Mouse (Mus musculus) embryonic facial prominence, embryonic 13.5 days (tissue): ENCODE results near the gene Mustn1. TPM values are rescaled to one million over a fixed set of nuclear protein-coding genes. Genes with fewer than 3 reads are reported as not detected.

Experiments
- ATAC-seq: fragments of 200-750 bp; cut with Nextera tagmentation; 2 replicates; pipeline ENCODE4 v1.8.0; 2017; ENCODE audit warnings: low read depth; ENCODE audit not compliant: insufficient number of reproducible peaks, insufficient read depth, low FRiP score, low TSS enrichment
- H3K27ac ChIP-seq: fragments of 300-500 bp; sonication (generic); 2 replicates; pipeline ENCODE4 v1.5.1; 2015; ENCODE audit warnings: moderate library complexity, mild to moderate bottlenecking, inconsistent platforms
- H3K27me3 ChIP-seq: fragments of 300-500 bp; sonication (generic); 2 replicates; pipeline ENCODE4 v1.6.1; 2015; ENCODE audit warnings: mild to moderate bottlenecking, inconsistent platforms
- H3K36me3 ChIP-seq: fragments of 300-500 bp; sonication (generic); 2 replicates; pipeline ENCODE4 v1.6.1; 2015; ENCODE audit warnings: mild to moderate bottlenecking, inconsistent platforms
- H3K4me1 ChIP-seq: fragments of 300-500 bp; sonication (generic); 2 replicates; pipeline ENCODE4 v1.6.1; 2015; ENCODE audit warnings: inconsistent platforms
- H3K4me2 ChIP-seq: fragments of 300-500 bp; sonication (generic); 2 replicates; pipeline ENCODE4 v1.6.1; 2015; ENCODE audit warnings: moderate library complexity, mild to moderate bottlenecking, inconsistent platforms
- H3K4me3 ChIP-seq: fragments of 300-500 bp; sonication (generic); 2 replicates; pipeline ENCODE4 v1.5.1; 2015; ENCODE audit warnings: mild to moderate bottlenecking, inconsistent platforms
- H3K9ac ChIP-seq: fragments of 300-500 bp; sonication (generic); 2 replicates; pipeline ENCODE4 v1.6.1; 2015; ENCODE audit warnings: mild to moderate bottlenecking, inconsistent platforms
- H3K9me3 ChIP-seq: fragments of 300-500 bp; sonication (generic); 2 replicates; pipeline ENCODE4 v1.6.1; 2016; ENCODE audit warnings: inconsistent platforms
- WGBS: fragments of 180-500 bp; shearing (Covaris S2); methylation state at CpG from one replicate; pipeline ENCODE4 v1.1.7; 2015; ENCODE audit warnings: mixed read lengths; 5-methylcytosine and 5-hydroxymethylcytosine counted together
- polyA plus RNA-seq: library from polyadenylated mRNA; unstranded; fragments of >200 nt; fragmentation: Nextera tagmentation; extraction: Ambion mirVana; gene quantifications from 2 replicates; pipeline ENCODE4 v1.2.1, GENCODE M21; 2015

Gene Mustn1
- polyA plus RNA-seq, 1 experiment from 2014 or later, result 2.4 TPM

DNA sequence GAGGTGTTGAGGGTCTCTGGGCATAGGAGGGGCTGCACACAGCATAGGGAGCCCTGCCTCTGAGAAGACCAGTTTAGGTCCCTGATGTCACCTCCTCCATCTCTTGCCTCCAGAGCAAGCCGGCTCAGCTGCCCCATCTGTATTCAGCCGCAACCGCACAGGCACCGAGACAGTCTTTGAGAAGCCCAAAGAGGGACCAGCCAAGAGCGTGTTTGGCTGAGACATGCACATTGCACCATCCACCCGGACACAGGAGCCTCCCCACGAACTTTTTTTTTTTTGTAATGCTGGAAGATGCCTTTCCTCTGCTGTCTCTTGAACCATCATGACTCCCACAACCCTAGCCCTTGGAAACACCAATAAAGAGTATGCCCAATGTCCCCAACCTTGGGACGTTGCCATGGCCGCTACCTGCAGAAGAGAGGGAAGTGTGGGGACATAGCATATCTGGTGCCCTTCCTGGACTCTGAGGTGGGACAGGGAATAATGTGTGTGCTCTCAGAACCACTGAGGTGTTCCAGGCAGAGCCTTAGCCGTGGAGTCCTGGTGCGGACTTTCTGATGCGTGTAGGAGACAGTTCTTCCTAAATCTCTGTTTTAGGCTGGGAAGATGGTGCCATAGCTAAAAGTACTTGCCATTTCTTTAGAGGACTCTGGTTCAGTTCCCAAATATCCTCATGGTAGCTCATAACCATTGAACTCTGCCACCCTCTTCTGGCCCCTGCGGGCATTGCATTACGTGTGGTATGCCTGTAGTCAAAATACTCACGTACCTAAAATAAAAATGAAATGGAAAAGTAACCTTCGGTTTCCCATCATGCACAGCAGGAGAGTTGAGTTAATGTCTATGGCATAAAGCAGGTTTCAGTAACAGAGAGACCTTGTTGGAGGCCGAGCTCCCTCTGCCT lies 2.1 kb downstream of the Mustn1 start:
- Histone ChIP-seq H3K9ac (no peak overlapping the region), H3K9me3 (no peaks in the 10 kb centered on the region), H3K4me3 (no peak overlapping the region), H3K4me2 (no peak overlapping the region), H3K27ac (no peak overlapping the region), H3K27me3 (no peaks in the 10 kb centered on the region), H3K4me1 (peaks cover 15% of the 10 kb centered on the region; the same call in 1 of the 2 replicates), H3K36me3 (peaks cover 11% of the 10 kb centered on the region)
- ATAC-seq, result no peak
- 84% methylated on average over 17 of the region's 17 CpGs for WGBS

DNA sequence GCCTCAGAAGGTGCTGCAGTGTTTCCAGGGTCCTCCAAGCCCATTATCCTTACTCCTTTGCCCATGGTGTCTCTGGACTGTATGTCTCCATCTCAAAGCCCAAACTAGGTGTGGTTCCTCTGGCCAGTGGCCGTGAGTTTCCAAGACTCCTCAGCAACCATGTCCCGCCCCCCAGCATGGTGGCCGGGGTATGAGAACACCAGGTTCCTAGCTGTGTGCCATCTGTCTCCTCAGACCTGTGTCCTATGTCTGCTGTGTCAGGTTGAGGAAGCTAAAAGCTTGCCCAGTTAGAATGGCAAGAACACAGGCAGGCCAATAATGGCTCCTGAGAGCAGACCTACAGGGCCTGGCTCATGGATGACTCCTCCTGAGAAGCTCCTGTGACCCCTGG lies 2.7 kb downstream of the Mustn1 start:
- H3K9ac ChIP-seq, result 0 out of 2 replicates have a peak overlapping the region, but pooled peaks have one; percentile 6
- WGBS, result 92% methylated on average over 3 of the region's 3 CpGs

DNA sequence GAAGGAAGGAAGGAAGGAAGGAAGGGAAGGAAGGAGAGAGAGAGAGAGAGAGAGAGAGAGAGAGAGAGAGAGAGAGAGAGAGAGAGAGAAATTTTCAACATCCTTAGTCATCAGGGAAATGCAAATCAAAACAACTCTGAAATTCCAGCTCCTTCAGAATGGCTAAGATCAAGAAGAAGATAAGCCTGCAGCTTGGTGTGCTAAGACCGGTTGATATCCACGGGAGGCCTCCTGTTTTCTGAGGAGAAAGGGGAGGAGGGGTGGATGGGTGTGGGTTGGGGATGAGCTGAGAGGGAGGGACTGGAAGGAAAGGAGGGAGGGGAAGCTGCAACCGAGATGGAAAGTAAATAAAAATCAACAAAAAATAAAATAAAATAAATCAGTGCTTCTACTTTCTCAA lies 6.3 kb downstream of the Mustn1 start:
- Histone ChIP-seq H3K9ac (no peak overlapping the region), H3K4me3 (no peak overlapping the region), H3K27me3 (no peaks in the 10 kb centered on the region), H3K36me3 (no peaks in the 10 kb centered on the region), H3K27ac (no peak overlapping the region), H3K4me1 (peaks cover 7% of the 10 kb centered on the region), H3K4me2 (no peak overlapping the region), H3K9me3 (no peaks in the 10 kb centered on the region)
- ATAC-seq, result no peak
- WGBS, result 14% methylated on average over 3 of the region's 3 CpGs

More for the DNA sequence above, 2.7 kb downstream of the Mustn1 start:
- Histone ChIP-seq H3K27ac (no peak overlapping the region), H3K9me3 (no peaks in the 10 kb centered on the region), H3K36me3 (peaks cover 5% of the 10 kb centered on the region; the same call in 1 of the 2 replicates), H3K27me3 (no peaks in the 10 kb centered on the region), H3K4me1 (peaks cover 15% of the 10 kb centered on the region; the same call in 1 of the 2 replicates), H3K4me2 (no peak overlapping the region), H3K4me3 (no peak overlapping the region)
- ATAC-seq, result no peak

DNA sequence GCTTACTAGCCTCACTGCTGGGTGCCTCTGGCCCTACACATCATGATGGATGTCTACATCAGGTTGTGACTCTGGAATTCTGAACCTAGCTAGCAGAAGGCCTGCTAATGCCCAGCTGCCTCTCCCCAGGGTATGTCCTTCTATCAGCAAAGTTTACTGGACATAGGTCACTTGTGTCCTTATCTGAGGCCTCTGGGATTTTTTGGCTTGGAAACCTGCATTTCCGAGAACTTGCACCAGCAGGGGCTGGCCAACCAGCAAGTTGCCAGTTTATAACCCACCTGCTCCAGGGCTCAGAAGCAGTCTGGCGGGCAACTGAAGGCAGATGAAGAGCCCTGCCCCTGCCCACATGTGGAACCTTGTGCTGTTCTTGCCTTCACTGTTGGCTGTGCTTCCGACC lies 7.2 kb downstream of the Mustn1 start, which contains the start of gene Itih4:
Itih4 (plus strand) TSS at position 273 of the 400 bp plus-strand sequence.
- H3K27me3 ChIP-seq, result no peaks in the 10 kb centered on the region
- H3K36me3 ChIP-seq, result no peaks in the 10 kb centered on the region
- 88% methylated on average over 3 of the region's 3 CpGs for WGBS
- no peak within 1 kb of the TSS for H3K4me3 ChIP-seq
- H3K4me2 ChIP-seq, result no peak within 1 kb of the TSS
- H3K27ac ChIP-seq, result no peak within 1 kb of the TSS
- no peak for ATAC-seq
- H3K9ac ChIP-seq, result no peak within 1 kb of the TSS
- H3K9me3 ChIP-seq, result no peaks in the 10 kb centered on the region
- peaks cover 7% of the 10 kb centered on the region for H3K4me1 ChIP-seq

DNA sequence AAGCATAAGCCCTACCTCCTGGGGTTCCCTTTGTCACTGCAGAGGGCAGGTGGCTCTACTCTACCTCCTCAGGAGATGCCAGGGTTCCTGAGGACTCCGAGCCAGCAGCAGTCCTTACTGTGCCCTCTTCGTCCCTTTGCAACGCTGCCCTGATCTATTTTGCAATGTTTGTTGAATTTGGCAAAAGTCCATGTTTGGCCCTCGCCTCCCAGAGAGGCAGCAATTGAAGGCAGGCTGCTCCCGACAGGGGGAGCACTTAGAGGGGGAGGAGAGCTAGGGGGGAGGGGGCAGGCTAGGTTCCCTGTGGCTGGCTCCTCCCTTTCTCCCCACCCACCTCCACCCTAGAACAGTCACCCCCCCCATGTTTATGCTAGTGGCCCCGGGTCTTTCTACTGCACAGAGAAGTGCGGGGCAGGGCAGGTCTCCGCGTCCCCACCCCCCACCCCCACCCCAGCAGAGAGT lies 9.3 kb downstream of the Mustn1 start:
- no peak overlapping the region for H3K27ac ChIP-seq
- H3K4me3 ChIP-seq, result no peak overlapping the region
- 20% methylated on average over 6 of the region's 9 CpGs for WGBS
- no peak for ATAC-seq
- H3K36me3 ChIP-seq, result no peaks in the 10 kb centered on the region
- no peaks in the 10 kb centered on the region for H3K27me3 ChIP-seq
- peaks cover 7% of the 10 kb centered on the region for H3K4me1 ChIP-seq
- peak overlapping the region; percentile 34; the same call in 1 of the 2 replicates for H3K4me2 ChIP-seq
- H3K9me3 ChIP-seq, result no peaks in the 10 kb centered on the region
- H3K9ac ChIP-seq, result no peak overlapping the region

DNA sequence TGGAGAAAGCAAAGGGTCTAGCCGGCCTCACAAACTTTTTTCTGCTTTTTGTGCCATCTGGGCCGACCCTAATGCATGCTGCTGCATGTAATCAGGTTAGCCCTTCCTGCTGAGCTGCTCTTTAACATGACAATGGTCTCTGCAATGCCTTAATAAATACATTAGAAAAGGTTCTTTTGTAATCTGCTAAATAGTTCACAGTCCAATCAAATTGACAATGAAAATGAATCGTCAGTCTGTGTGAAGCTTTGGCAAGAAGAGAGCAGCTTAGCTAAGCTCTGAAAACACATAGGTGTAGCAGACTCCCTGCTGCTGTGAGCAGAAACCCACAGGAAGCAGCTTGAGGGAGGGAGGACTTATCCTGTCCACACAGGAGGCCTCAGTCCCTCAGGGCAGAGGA lies 21.0 kb downstream of the Mustn1 start:
- no peak overlapping the region for H3K4me2 ChIP-seq
- 62% methylated on average over 3 of the region's 3 CpGs for WGBS
- no peak for ATAC-seq

DNA sequence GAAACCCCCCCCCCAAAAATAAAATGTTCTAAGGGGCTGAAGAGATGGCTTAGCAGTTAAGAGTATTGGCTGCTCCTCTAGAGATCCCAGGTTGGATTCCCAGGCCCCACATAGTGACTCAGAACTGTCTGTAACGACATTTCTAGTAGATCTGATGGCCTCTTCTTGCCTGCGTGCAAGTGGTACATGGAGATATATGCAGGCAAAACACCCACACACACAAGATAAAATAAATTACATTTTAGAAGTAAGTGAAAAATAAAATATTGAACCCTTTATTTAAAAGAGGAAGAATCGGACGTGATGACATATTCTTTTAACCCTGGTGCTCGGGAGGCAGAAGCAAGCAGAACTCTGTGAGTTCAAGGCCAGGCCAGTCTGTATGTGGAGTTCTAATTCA lies 23.6 kb downstream of the Mustn1 start:
- Histone ChIP-seq H3K27me3 (no peaks in the 10 kb centered on the region), H3K9me3 (no peaks in the 10 kb centered on the region), H3K27ac (no peak overlapping the region), H3K36me3 (no peaks in the 10 kb centered on the region), H3K4me3 (no peak overlapping the region), H3K4me2 (no peak overlapping the region), H3K9ac (no peak overlapping the region), H3K4me1 (no peaks in the 10 kb centered on the region)
- no peak for ATAC-seq
- WGBS, result 88% methylated on average over 5 of the region's 5 CpGs

More for the DNA sequence above, 21.0 kb downstream of the Mustn1 start:
- H3K36me3 ChIP-seq, result no peaks in the 10 kb centered on the region
- H3K4me3 ChIP-seq, result no peak overlapping the region
- no peak overlapping the region for H3K9ac ChIP-seq
- H3K9me3 ChIP-seq, result no peaks in the 10 kb centered on the region
- H3K27ac ChIP-seq, result no peak overlapping the region
- H3K4me1 ChIP-seq, result no peaks in the 10 kb centered on the region
- H3K27me3 ChIP-seq, result no peaks in the 10 kb centered on the region

DNA sequence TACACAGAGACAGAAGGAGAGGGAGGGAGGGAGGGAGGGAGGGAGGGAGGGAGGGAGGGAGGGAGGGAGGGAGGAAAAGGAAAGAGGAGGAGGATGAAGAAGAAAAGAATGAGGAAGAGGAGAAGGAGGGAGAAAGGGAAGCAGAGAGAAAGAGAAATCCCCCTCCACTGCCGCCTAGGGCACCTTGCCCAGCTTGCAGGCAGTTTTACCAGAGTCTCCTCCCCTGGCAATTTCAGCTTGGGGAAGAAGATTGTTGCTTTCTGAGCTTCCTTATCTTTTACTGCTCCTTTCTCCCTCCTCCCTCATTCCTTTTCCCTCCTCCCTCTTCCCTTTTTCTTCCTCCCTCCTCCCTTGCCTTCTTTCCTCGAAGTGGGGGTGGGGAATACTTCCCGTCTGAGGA lies 24.0 kb downstream of the Mustn1 start:
- WGBS, result 58% methylated on average over 3 of the region's 3 CpGs

DNA sequence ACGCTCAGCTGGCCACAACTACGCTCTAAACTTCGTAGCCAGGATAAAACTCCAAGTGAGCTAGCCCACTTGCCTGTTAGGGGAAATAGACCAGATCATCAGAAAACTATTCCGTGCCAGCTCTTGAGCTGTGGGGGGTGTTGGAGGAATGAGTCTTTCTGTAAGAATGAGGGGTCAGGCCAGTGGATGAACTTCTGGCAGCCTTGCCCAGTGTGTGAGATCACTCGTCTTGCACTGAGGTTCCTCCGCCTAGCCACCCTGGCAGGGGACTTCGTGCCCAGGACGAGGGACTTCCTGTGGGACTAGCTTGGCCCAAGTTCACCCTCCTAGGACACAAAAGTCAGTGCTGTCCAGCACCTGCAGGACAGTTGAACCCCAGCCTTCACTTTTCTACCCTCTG lies 25.3 kb downstream of the Mustn1 start:
- Histone ChIP-seq H3K36me3 (no peaks in the 10 kb centered on the region), H3K4me2 (no peak overlapping the region), H3K9me3 (no peaks in the 10 kb centered on the region), H3K9ac (no peak overlapping the region), H3K4me1 (no peaks in the 10 kb centered on the region), H3K27ac (no peak overlapping the region), H3K27me3 (no peaks in the 10 kb centered on the region), H3K4me3 (no peak overlapping the region)
- ATAC-seq, result no peak
- WGBS, result 87% methylated on average over 8 of the region's 8 CpGs

More for the DNA sequence above, 24.0 kb downstream of the Mustn1 start:
- Histone ChIP-seq H3K9ac (no peak overlapping the region), H3K4me1 (no peaks in the 10 kb centered on the region), H3K4me2 (no peak overlapping the region), H3K9me3 (no peaks in the 10 kb centered on the region), H3K36me3 (no peaks in the 10 kb centered on the region), H3K27me3 (no peaks in the 10 kb centered on the region), H3K4me3 (no peak overlapping the region), H3K27ac (no peak overlapping the region)
- ATAC-seq, result no peak

DNA sequence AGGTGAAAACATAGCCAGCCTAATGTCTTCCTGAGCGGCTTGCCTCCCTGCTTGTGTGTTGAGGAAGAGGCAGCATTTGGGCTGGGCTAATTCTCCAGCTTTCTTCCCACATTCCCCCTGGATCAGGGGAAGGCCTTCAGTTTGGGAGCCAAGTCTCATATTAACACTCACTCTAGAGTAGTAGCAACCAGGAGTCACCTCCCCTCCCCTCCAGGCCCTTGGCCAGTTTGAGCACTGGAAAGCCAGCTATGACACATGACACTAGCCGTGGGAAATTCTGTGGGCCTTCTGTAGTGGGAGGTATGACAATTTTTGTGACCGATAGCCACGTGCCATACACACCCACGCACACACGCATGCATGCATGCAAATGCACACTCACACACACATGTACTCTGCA lies 27.0 kb downstream of the Mustn1 start:
- no peaks in the 10 kb centered on the region for H3K4me1 ChIP-seq
- H3K36me3 ChIP-seq, result no peaks in the 10 kb centered on the region
- H3K9me3 ChIP-seq, result no peaks in the 10 kb centered on the region
- no peak overlapping the region for H3K9ac ChIP-seq
- no peak overlapping the region for H3K4me2 ChIP-seq
- H3K4me3 ChIP-seq, result no peak overlapping the region
- H3K27ac ChIP-seq, result no peak overlapping the region
- no peak for ATAC-seq
- H3K27me3 ChIP-seq, result no peaks in the 10 kb centered on the region
- 86% methylated on average over 6 of the region's 6 CpGs for WGBS

DNA sequence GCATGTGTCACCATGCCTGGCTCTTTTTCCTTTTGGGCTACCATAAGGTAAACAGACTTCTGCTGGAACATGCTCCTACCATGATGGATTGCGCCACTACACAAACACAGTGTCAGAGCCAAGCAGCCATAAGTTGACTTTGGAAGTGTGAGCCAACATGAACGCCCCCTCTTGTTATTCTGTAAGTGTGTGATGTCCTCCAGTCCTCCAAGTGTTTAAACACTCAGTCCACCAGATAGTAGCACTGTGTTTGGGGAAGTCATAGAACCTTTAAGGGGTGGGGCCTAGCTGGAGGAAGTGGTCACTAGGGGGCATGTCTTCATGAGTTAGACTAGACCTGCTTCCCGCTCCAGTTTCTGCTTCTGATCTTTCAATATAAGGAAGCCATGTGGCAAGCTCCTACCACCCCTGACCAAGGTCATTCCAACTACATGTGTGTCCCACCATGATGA lies 28.8 kb downstream of the Mustn1 start:
- Histone ChIP-seq H3K4me1 (no peaks in the 10 kb centered on the region), H3K4me3 (no peak overlapping the region), H3K9me3 (no peaks in the 10 kb centered on the region), H3K27me3 (no peaks in the 10 kb centered on the region), H3K4me2 (no peak overlapping the region), H3K9ac (no peak overlapping the region), H3K27ac (no peak overlapping the region), H3K36me3 (no peaks in the 10 kb centered on the region)
- 84% methylated on average over 3 of the region's 3 CpGs for WGBS
- no peak for ATAC-seq

DNA sequence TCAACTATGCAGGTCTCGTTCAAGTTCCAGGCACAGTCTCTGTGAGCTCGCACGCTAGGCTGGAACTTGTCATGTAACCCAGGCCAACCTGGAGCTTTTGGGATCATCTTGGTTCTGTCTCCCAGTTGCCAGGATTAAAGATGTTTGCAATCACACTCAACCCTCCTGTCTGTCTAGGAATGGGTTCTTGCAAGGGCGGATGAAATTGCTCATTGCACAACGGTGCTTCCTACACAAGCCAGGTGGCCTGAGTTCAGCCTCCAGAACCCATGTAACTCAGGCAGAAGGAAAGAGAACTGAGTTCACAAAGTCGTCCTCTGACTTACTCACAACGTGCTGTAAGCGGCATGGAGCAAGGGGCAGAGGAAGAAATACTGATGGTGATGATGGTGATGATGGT lies 32.1 kb downstream of the Mustn1 start:
- Histone ChIP-seq H3K4me2 (no peak overlapping the region), H3K9ac (no peak overlapping the region), H3K4me1 (no peaks in the 10 kb centered on the region), H3K9me3 (no peaks in the 10 kb centered on the region), H3K36me3 (no peaks in the 10 kb centered on the region), H3K27ac (no peak overlapping the region), H3K27me3 (no peaks in the 10 kb centered on the region), H3K4me3 (no peak overlapping the region)
- 91% methylated on average over 8 of the region's 8 CpGs for WGBS
- ATAC-seq, result no peak
